Mouse (Mus musculus) forebrain, embryonic 10.5 days (tissue): ENCODE results near the gene Pga5. TPM values are rescaled to one million over a fixed set of nuclear protein-coding genes. Genes with fewer than 3 reads are reported as not detected.
A peak's percentile ranks its signal among the peaks of the same experiment; 100 is the strongest.

ENCODE experiments used
- DNase-seq: peaks from one replicate; pipeline ENCODE4 v3.0.0-alpha.2; 2017; ENCODE audit warnings: low spot score; ENCODE audit errors: extremely low spot score
- H3K27ac ChIP-seq: fragments of 300-500 bp; sonication (generic); 2 replicates; pipeline ENCODE4 v1.5.1; 2016; ENCODE audit warnings: mild to moderate bottlenecking
- H3K27me3 ChIP-seq: fragments of 300-500 bp; sonication (generic); 2 replicates; pipeline ENCODE4 v1.6.1; 2016; ENCODE audit warnings: mild to moderate bottlenecking; ENCODE audit not compliant: poor library complexity, severe bottlenecking
- H3K36me3 ChIP-seq: fragments of 300-500 bp; sonication (generic); replicated peaks from 2 replicates; pipeline ENCODE4 v1.6.1; 2016; ENCODE audit warnings: mild to moderate bottlenecking, moderate library complexity
- H3K4me1 ChIP-seq: fragments of 300-500 bp; sonication (generic); 2 replicates; pipeline ENCODE4 v1.6.1; 2016
- H3K4me3 ChIP-seq: fragments of 300-500 bp; sonication (generic); 2 replicates; pipeline ENCODE4 v1.5.1; 2016; ENCODE audit warnings: mild to moderate bottlenecking, moderate library complexity
- H3K9me3 ChIP-seq: fragments of 300-500 bp; sonication (generic); 2 replicates; pipeline ENCODE4 v1.6.1; 2016; ENCODE audit warnings: mild to moderate bottlenecking, moderate library complexity
- WGBS: fragments of 180-500 bp; shearing (Covaris S2); methylation state at CpG from one replicate; pipeline ENCODE4 v1.1.7; 2016; 5-methylcytosine and 5-hydroxymethylcytosine counted together
- polyA plus RNA-seq: library from polyadenylated mRNA; unstranded; fragments of >200 nt; fragmentation: Nextera tagmentation; extraction: Ambion mirVana; gene quantifications from 2 replicates; pipeline ENCODE4 v1.2.1, GENCODE M21; 2016

The Pga5 gene
- polyA plus RNA-seq, 1 experiment from 2014 or later: not detected

- DNase-seq: no peak
- WGBS: 95% methylated on average over 2 of the region's 2 CpGs
These were observed 32.3 kb downstream of the Pga5 start for GRCm38 (mm10) chr19:10645616-10646015.

GRCm38 (mm10) chr19:10640589-10641378, 37.1 kb downstream of the Pga5 start:
- H3K9me3 ChIP-seq: no peaks in the 10 kb centered on the region
- 56% methylated on average over 13 of the region's 13 CpGs for WGBS
- no peak for DNase-seq
- peaks cover 8% of the 10 kb centered on the region for H3K27me3 ChIP-seq
- H3K4me3 ChIP-seq: no peak overlapping the region
- H3K27ac ChIP-seq: no peak overlapping the region
- H3K36me3 ChIP-seq: no peaks in the 10 kb centered on the region
- H3K4me1 ChIP-seq: 0 out of 2 replicates have a peak, but pooled peaks cover 5% of the 10 kb centered on the region

More at GRCm38 (mm10) chr19:10645616-10646015, 32.3 kb downstream of the Pga5 start:
- Histone ChIP-seq H3K9me3 (no peaks in the 10 kb centered on the region), H3K27ac (no peak overlapping the region), H3K4me1 (0 out of 2 replicates have a peak, but pooled peaks cover 1% of the 10 kb centered on the region), H3K27me3 (no peaks in the 10 kb centered on the region), H3K36me3 (no peaks in the 10 kb centered on the region), H3K4me3 (no peak overlapping the region)

GRCm38 (mm10) chr19:10640080-10640479, 37.8 kb downstream of the Pga5 start:
- Histone ChIP-seq H3K27me3 (peaks cover 15% of the 10 kb centered on the region), H3K4me3 (no peak overlapping the region), H3K4me1 (peaks cover 8% of the 10 kb centered on the region), H3K27ac (no peak overlapping the region), H3K36me3 (no peaks in the 10 kb centered on the region), H3K9me3 (no peaks in the 10 kb centered on the region)
- WGBS: 27% methylated on average over 5 of the region's 5 CpGs
- DNase-seq: no peak

- H3K27me3 ChIP-seq: peaks cover 25% of the 10 kb centered on the region
- 69% methylated on average over 7 of the region's 7 CpGs for WGBS
- no peaks in the 10 kb centered on the region for H3K9me3 ChIP-seq
- H3K36me3 ChIP-seq: no peaks in the 10 kb centered on the region
- DNase-seq: no peak
- no peak overlapping the region for H3K4me3 ChIP-seq
- H3K4me1 ChIP-seq: peaks cover 23% of the 10 kb centered on the region
- no peak overlapping the region for H3K27ac ChIP-seq
These were observed 40.0 kb downstream of the Pga5 start for GRCm38 (mm10) chr19:10637840-10638239.

- H3K4me3 ChIP-seq: peak overlapping the region; percentile 50
- peaks cover 26% of the 10 kb centered on the region for H3K36me3 ChIP-seq
- peak overlapping the region; percentile 69 for H3K27ac ChIP-seq
- peaks cover 25% of the 10 kb centered on the region for H3K27me3 ChIP-seq
- H3K4me1 ChIP-seq: peaks cover 19% of the 10 kb centered on the region
- peak; percentile 59 for DNase-seq
- H3K9me3 ChIP-seq: no peaks in the 10 kb centered on the region
- 6% methylated on average over 21 of the region's 21 CpGs for WGBS
These were observed 43.0 kb downstream of the Pga5 start for GRCm38 (mm10) chr19:10634872-10635318.

GRCm38 (mm10) chr19:10634106-10634871, 43.6 kb downstream of the Pga5 start, which contains the start of gene Vwce:
Gene Vwce, plus strand, starts transcription at chr19:10634213.
- Histone ChIP-seq H3K9me3 (no peaks in the 10 kb centered on the region), H3K27me3 (peaks cover 25% of the 10 kb centered on the region), H3K4me3 (peak within 1 kb of the TSS; percentile 50), H3K36me3 (peaks cover 32% of the 10 kb centered on the region), H3K4me1 (peaks cover 19% of the 10 kb centered on the region), H3K27ac (peak within 1 kb of the TSS; percentile 69)
- peak; percentile 63 for DNase-seq
- 2% methylated on average over 32 of the region's 32 CpGs for WGBS

Other genes starting within 250 kb of the Pga5 start
- gene Lrrc10b, start 220.6 kb downstream of the Pga5 start, polyA plus RNA-seq: 0.44 and 0.45 TPM in 2 replicates
- 0.16 and 0.24 TPM in 2 replicates for gene Ppp1r32, start 195.1 kb downstream of the Pga5 start, polyA plus RNA-seq
- gene Cpsf7, start 152.8 kb downstream of the Pga5 start, polyA plus RNA-seq: 57.3 and 57.6 TPM in 2 replicates
- 64.4 and 65.8 TPM in 2 replicates for gene Sdhaf2, start 151.9 kb downstream of the Pga5 start, polyA plus RNA-seq
- 67.1 TPM in 2 replicates for gene Tmem216, start 121.8 kb downstream of the Pga5 start, polyA plus RNA-seq
- gene Cyb561a3, start 100.9 kb downstream of the Pga5 start, polyA plus RNA-seq: 15.3 and 16.7 TPM in 2 replicates
- gene Tmem138, start 100.7 kb downstream of the Pga5 start, polyA plus RNA-seq: 62.4 and 66.2 TPM in 2 replicates
- 465 and 471 TPM in 2 replicates for gene Ddb1, start 72.7 kb downstream of the Pga5 start, polyA plus RNA-seq
- gene Tkfc, start 72.4 kb downstream of the Pga5 start, polyA plus RNA-seq: 21.1 and 24.5 TPM in 2 replicates
- gene Vwce, start 43.9 kb downstream of the Pga5 start, polyA plus RNA-seq: 0.38 and 0.85 TPM in 2 replicates
- 33.5 and 36.1 TPM in 2 replicates for gene Vps37c, start 10.7 kb upstream of the Pga5 start, polyA plus RNA-seq
- not detected in 2 replicates for gene Cd5, start 60.9 kb upstream of the Pga5 start, polyA plus RNA-seq
- not detected in 2 replicates for gene Cd6, start 152.0 kb upstream of the Pga5 start, polyA plus RNA-seq
- 0.32 and 0.37 TPM in 2 replicates for gene Slc15a3, start 161.7 kb upstream of the Pga5 start, polyA plus RNA-seq
- gene Tmem132a, start 191.9 kb upstream of the Pga5 start, polyA plus RNA-seq: 110 and 115 TPM in 2 replicates
- gene Tmem109, start 203.9 kb upstream of the Pga5 start, polyA plus RNA-seq: 51.4 and 53.8 TPM in 2 replicates
- gene Prpf19, start 217.2 kb upstream of the Pga5 start, polyA plus RNA-seq: 43.8 and 47.1 TPM in 2 replicates
- not detected in 2 replicates for gene Zp1, start 242.6 kb upstream of the Pga5 start, polyA plus RNA-seq